Mouse (Mus musculus) erythroblast, adult 5-6 weeks (primary cell): ENCODE data around the gene Rgcc. TPM values are rescaled to one million over a fixed set of nuclear protein-coding genes. Genes with fewer than 3 reads are reported as not detected.

Experiments used
- ATAC-seq: replicated peaks from 2 replicates; pipeline ENCODE4 v1.8.0; 2016; ENCODE audit warnings: moderate number of reproducible peaks, mild to moderate bottlenecking, moderate TSS enrichment, inconsistent platforms; ENCODE audit not compliant: poor library complexity, low FRiP score, severe bottlenecking
- total RNA-seq, 2 experiments: library from RNA; stranded (forward) in 1 of 2; stranded (reverse) in 1 of 2; fragments of 150-400 nt in 1 of 2; fragments of 200-764, 138-1000 nt in 1 of 2; gene quantifications; 2 replicates each; pipeline versions ENCODE4 v1.2.3 to v1.2.4; 2015 to 2017; ENCODE audit warnings: low replicate concordance in 2 of 2

Rgcc gene
- total RNA-seq (2015; ENCODE audit: low replicate concordance), result 63.7 and 78.6 TPM in 2 replicates
- 55.2 and 86.4 TPM in 2 replicates for total RNA-seq (2017; ENCODE audit: low replicate concordance)

GRCm38 (mm10) chr14:79301466-79301875 is at the start of gene Rgcc:
TSS of gene Rgcc (minus strand) at chr14:79301645.
- ATAC-seq, result peak; percentile 86

- no peak for ATAC-seq
Measured at GRCm38 (mm10) chr14:79346384-79346783, 44.9 kb upstream of the Rgcc start.

- ATAC-seq, result no peak
Measured at GRCm38 (mm10) chr14:79335613-79336012, 34.2 kb upstream of the Rgcc start.

GRCm38 (mm10) chr14:79331936-79332335 is 30.5 kb upstream of the Rgcc start:
- no peak for ATAC-seq

GRCm38 (mm10) chr14:79330944-79331561 is 29.6 kb upstream of the Rgcc start:
- peak; percentile 85 for ATAC-seq

- ATAC-seq, result peak; percentile 76; the same call in 1 of the 2 replicates
Measured at GRCm38 (mm10) chr14:79327033-79327432, 25.6 kb upstream of the Rgcc start.

GRCm38 (mm10) chr14:79324112-79324840 is 22.8 kb upstream of the Rgcc start:
- ATAC-seq, result no peak

- no peak for ATAC-seq
Measured at GRCm38 (mm10) chr14:79321881-79322280, 20.4 kb upstream of the Rgcc start.

GRCm38 (mm10) chr14:79321152-79321551 is 19.7 kb upstream of the Rgcc start:
- ATAC-seq, result peak; percentile 92

GRCm38 (mm10) chr14:79317602-79318001 is 16.2 kb upstream of the Rgcc start:
- no peak for ATAC-seq

- no peak for ATAC-seq
Measured at GRCm38 (mm10) chr14:79315877-79316276, 14.4 kb upstream of the Rgcc start.

- ATAC-seq, result no peak
Measured at GRCm38 (mm10) chr14:79314245-79315010, 13.0 kb upstream of the Rgcc start.

- no peak for ATAC-seq
Measured at GRCm38 (mm10) chr14:79313439-79314175, 12.2 kb upstream of the Rgcc start.

GRCm38 (mm10) chr14:79312719-79313118 is 11.3 kb upstream of the Rgcc start:
- ATAC-seq, result no peak

GRCm38 (mm10) chr14:79311918-79312454 is 10.5 kb upstream of the Rgcc start:
- ATAC-seq, result no peak

- ATAC-seq, result no peak
Measured at GRCm38 (mm10) chr14:79309115-79309514, 7.7 kb upstream of the Rgcc start.

GRCm38 (mm10) chr14:79308364-79308763 is 6.9 kb upstream of the Rgcc start:
- ATAC-seq, result no peak

GRCm38 (mm10) chr14:79307908-79308307 is 6.5 kb upstream of the Rgcc start:
- no peak for ATAC-seq

- peak; percentile 66 for ATAC-seq
Measured at GRCm38 (mm10) chr14:79307138-79307537, 5.7 kb upstream of the Rgcc start.
